Mouse (Mus musculus) MEL (cell line): Measurements from ENCODE around the gene Fgf12. TPM values are rescaled to one million over a fixed set of nuclear protein-coding genes. Genes with fewer than 3 reads are reported as not detected.

Experiments used
- DNase-seq: peaks from one replicate; pipeline ENCODE4 v3.0.0; 2011; ENCODE audit warnings: low read depth, low spot score
- H3K27ac ChIP-seq: 2 replicates; pipeline ENCODE4 v1.5.1; 2012; ENCODE audit warnings: low read depth, mild to moderate bottlenecking, control low read depth, low read length, moderate library complexity; ENCODE audit not compliant: control insufficient read depth
- H3K27me3 ChIP-seq, 2 experiments: fragments of 150-350 bp in 1 of 2; sonication (generic) in 1 of 2; 2 replicates each; pipeline ENCODE4 v1.6.1; 2012; ENCODE audit warnings: low read length in 2 of 2, mild to moderate bottlenecking in 2 of 2, improper control_type of control experiment in 1 of 2, moderate library complexity in 1 of 2; ENCODE audit not compliant: insufficient read depth in 2 of 2, control insufficient read depth in 1 of 2
- H3K36me3 ChIP-seq, 2 experiments: 2 replicates each; pipeline ENCODE4 v1.6.1; 2012 to 2014; ENCODE audit warnings: low read length in 2 of 2, improper control_type of control experiment in 1 of 2, inconsistent platforms in 1 of 2, mild to moderate bottlenecking in 1 of 2; ENCODE audit not compliant: insufficient read depth in 2 of 2, control insufficient read depth in 1 of 2
- H3K4me1 ChIP-seq, 2 experiments: fragments of 150-350 bp in 1 of 2; sonication (generic) in 1 of 2; 2 replicates each; pipeline ENCODE4 v1.6.1; 2012; ENCODE audit warnings: low read length in 2 of 2, improper control_type of control experiment in 1 of 2, mild to moderate bottlenecking in 1 of 2; ENCODE audit not compliant: insufficient read depth in 2 of 2, control insufficient read depth in 1 of 2
- H3K4me3 ChIP-seq, 2 experiments: fragments of 150-350 bp in 1 of 2; sonication (generic) in 1 of 2; 2 replicates each; pipeline ENCODE4 v1.5.1; 2012; ENCODE audit warnings: low read depth in 2 of 2, low read length in 2 of 2, mild to moderate bottlenecking in 2 of 2, moderate library complexity in 2 of 2, control low read depth in 1 of 2, improper control_type of control experiment in 1 of 2; ENCODE audit not compliant: control insufficient read depth in 1 of 2, insufficient read depth in 1 of 2
- H3K79me2 ChIP-seq: 2 replicates; pipeline ENCODE4 v1.6.1; 2012; ENCODE audit warnings: mild to moderate bottlenecking, low read length, moderate library complexity; ENCODE audit not compliant: control insufficient read depth, poor library complexity, insufficient read depth
- H3K9ac ChIP-seq: 2 replicates; pipeline ENCODE4 v1.6.1; 2012; ENCODE audit warnings: low read depth, mild to moderate bottlenecking, control low read depth, low read length, moderate library complexity; ENCODE audit not compliant: control insufficient read depth, poor library complexity, severe bottlenecking
- H3K9me3 ChIP-seq: fragments of 150-350 bp; sonication (generic); replicated peaks from 2 replicates; pipeline ENCODE4 v1.6.1; 2012; ENCODE audit warnings: mild to moderate bottlenecking, low read length, improper control_type of control experiment, moderate library complexity; ENCODE audit not compliant: insufficient read depth
- CHD2 ChIP-seq: IDR thresholded peaks from 2 replicates; pipeline ENCODE4 v1.6.1; 2011; ENCODE audit warnings: low read length, improper control_type of control experiment
- CTCF ChIP-seq, 3 experiments: IDR thresholded peaks in 2 of 3; conservative IDR thresholded peaks in 1 of 3; 2 replicates each; pipeline ENCODE4 v1.5.1; 2011 to 2012; ENCODE audit warnings: low read length in 3 of 3, low read depth in 2 of 3, mild to moderate bottlenecking in 2 of 3, improper control_type of control experiment in 1 of 3, inconsistent platforms in 1 of 3, mixed read lengths in 1 of 3, moderate library complexity in 1 of 3; ENCODE audit not compliant: control insufficient read depth in 1 of 3, insufficient read depth in 1 of 3, poor library complexity in 1 of 3, severe bottlenecking in 1 of 3
- ELF1 ChIP-seq: IDR thresholded peaks from 2 replicates; pipeline ENCODE4 v1.6.1; 2014; ENCODE audit warnings: low read depth, mild to moderate bottlenecking, inconsistent platforms, low read length, improper control_type of control experiment, moderate library complexity
- EP300 ChIP-seq, 2 experiments: IDR thresholded peaks; 2 replicates each; pipeline ENCODE4 v1.6.1; 2011; ENCODE audit warnings: improper control_type of control experiment in 2 of 2, low read length in 2 of 2, low read depth in 1 of 2, mild to moderate bottlenecking in 1 of 2
- GABPA ChIP-seq: IDR thresholded peaks from 2 replicates; pipeline ENCODE4 v1.6.1; 2012; ENCODE audit warnings: low read depth, mild to moderate bottlenecking, inconsistent platforms, low read length, improper control_type of control experiment, moderate library complexity
- MAX ChIP-seq: IDR thresholded peaks from 2 replicates; pipeline ENCODE4 v1.6.1; 2011; ENCODE audit warnings: low read length, improper control_type of control experiment
- MAZ ChIP-seq: IDR thresholded peaks from 2 replicates; pipeline ENCODE4 v1.6.1; 2012; ENCODE audit warnings: low read depth, mild to moderate bottlenecking, inconsistent platforms, low read length, improper control_type of control experiment
- MEF2A ChIP-seq: IDR thresholded peaks from 2 replicates; pipeline ENCODE4 v1.6.1; 2014; ENCODE audit warnings: low read depth, mild to moderate bottlenecking, inconsistent platforms, low read length, improper control_type of control experiment; ENCODE audit not compliant: poor library complexity, insufficient replicate concordance, severe bottlenecking; ENCODE audit errors: extremely low read depth
- MYC ChIP-seq: IDR thresholded peaks from 2 replicates; pipeline ENCODE4 v1.6.1; 2011; ENCODE audit warnings: low read depth, mild to moderate bottlenecking, low read length, improper control_type of control experiment, moderate library complexity
- NRF1 ChIP-seq: IDR thresholded peaks from 2 replicates; pipeline ENCODE4 v1.6.1; 2014; ENCODE audit warnings: low read depth, mild to moderate bottlenecking, inconsistent platforms, low read length, improper control_type of control experiment, moderate library complexity; ENCODE audit not compliant: poor library complexity, insufficient read depth, severe bottlenecking
- POLR2A ChIP-seq, 2 experiments: IDR thresholded peaks; 2 replicates each; pipeline ENCODE4 v1.6.1; 2011 to 2012; ENCODE audit warnings: low read length in 2 of 2, mild to moderate bottlenecking in 2 of 2, control low read depth in 1 of 2, improper control_type of control experiment in 1 of 2, low read depth in 1 of 2, moderate library complexity in 1 of 2; ENCODE audit not compliant: control insufficient read depth in 1 of 2, insufficient read depth in 1 of 2, poor library complexity in 1 of 2
- POLR2AphosphoS2 ChIP-seq: IDR thresholded peaks from 2 replicates; pipeline ENCODE4 v1.6.1; 2011; ENCODE audit warnings: low read length, improper control_type of control experiment
- POLR2AphosphoS5 ChIP-seq: IDR thresholded peaks from 2 replicates; pipeline ENCODE4 v1.6.1; 2012; ENCODE audit warnings: low read depth, borderline replicate concordance, mild to moderate bottlenecking, inconsistent platforms, low read length, moderate library complexity, mixed read lengths
- RAD21 ChIP-seq: IDR thresholded peaks from 2 replicates; pipeline ENCODE4 v1.6.1; 2011; ENCODE audit warnings: mild to moderate bottlenecking, low read depth, low read length, improper control_type of control experiment
- TAL1 ChIP-seq: IDR thresholded peaks from 2 replicates; pipeline ENCODE4 v1.6.1; 2012; ENCODE audit warnings: mild to moderate bottlenecking, inconsistent platforms, low read length, moderate library complexity, mixed read lengths
- TCF12 ChIP-seq: IDR thresholded peaks from 2 replicates; pipeline ENCODE4 v1.6.1; 2014; ENCODE audit warnings: low read depth, mild to moderate bottlenecking, inconsistent platforms, low read length, improper control_type of control experiment, moderate library complexity
- UBTF ChIP-seq: IDR thresholded peaks from 2 replicates; pipeline ENCODE4 v1.6.1; 2012; ENCODE audit warnings: low read depth, mild to moderate bottlenecking, inconsistent platforms, low read length, improper control_type of control experiment, moderate library complexity, borderline replicate concordance; ENCODE audit not compliant: insufficient read depth
- USF2 ChIP-seq, 2 experiments: IDR thresholded peaks; 2 replicates each; pipeline ENCODE4 v1.6.1; 2011 to 2012; ENCODE audit warnings: improper control_type of control experiment in 2 of 2, low read length in 2 of 2, borderline replicate concordance in 1 of 2, inconsistent platforms in 1 of 2, low read depth in 1 of 2, mild to moderate bottlenecking in 1 of 2; ENCODE audit not compliant: insufficient read depth in 1 of 2
- ZC3H11A ChIP-seq: IDR thresholded peaks from 2 replicates; pipeline ENCODE4 v1.6.1; 2012; ENCODE audit warnings: low read depth, mild to moderate bottlenecking, inconsistent platforms, low read length, improper control_type of control experiment
- ZMIZ1 ChIP-seq: IDR thresholded peaks from 2 replicates; pipeline ENCODE4 v1.6.1; 2012; ENCODE audit warnings: low read depth, mild to moderate bottlenecking, inconsistent platforms, low read length, improper control_type of control experiment, moderate library complexity
- polyA plus RNA-seq, 2 experiments: library from polyadenylated mRNA; stranded (reverse) in 1 of 2; unstranded in 1 of 2; fragments of >175 nt in 1 of 2; fragments of >200 nt in 1 of 2; gene quantifications; 2 replicates each; pipeline versions ENCODE4 v1.2.1 to v1.2.4; 2012; ENCODE audit warnings: low replicate concordance in 2 of 2, low read depth in 1 of 2; ENCODE audit not compliant: insufficient read length in 2 of 2, insufficient read depth in 1 of 2, missing spikeins in 1 of 2
- total RNA-seq: library from RNA; depleted of rRNA; stranded (reverse); fragments of 300-350 nt; gene quantifications from 2 replicates; pipeline ENCODE4 v1.2.3, GENCODE M21; 2012

Gene Fgf12
- total and polyA plus RNA-seq, 3 experiments: not detected

- Histone ChIP-seq H3K79me2 (no peaks in the 10 kb centered on the region), H3K27ac (no peak overlapping the region), H3K27me3 (no peaks in the 10 kb centered on the region), H3K36me3 (no peaks in the 10 kb centered on the region), H3K4me3 (no peak overlapping the region), H3K9me3 (no peaks in the 10 kb centered on the region), H3K4me1 (no peaks in the 10 kb centered on the region), H3K9ac (no peak overlapping the region)
- TF ChIP-seq GABPA: no peak
- no peak for TF ChIP-seq TAL1
- no peak for TF ChIP-seq ELF1
- no peak for TF ChIP-seq RAD21
- no peak for TF ChIP-seq POLR2AphosphoS2
- TF ChIP-seq POLR2AphosphoS5: no peak
- TF ChIP-seq POLR2A (IDR thresholded peaks at IDR 0.05; ENCODE audit: control insufficient read depth in 1 of 2, insufficient read depth in 1 of 2, low read depth in 1 of 2, low read length in 2 of 2, poor library complexity in 1 of 2): no peak
- no peak for TF ChIP-seq MYC
- no peak for TF ChIP-seq CTCF (IDR thresholded peaks at IDR 0.05 in 2 of 3, conservative IDR thresholded peaks at IDR 0.05 in 1 of 3; ENCODE audit: control insufficient read depth in 1 of 3, insufficient read depth in 1 of 3, low read depth in 2 of 3, low read length in 3 of 3, poor library complexity in 1 of 3, severe bottlenecking in 1 of 3)
- TF ChIP-seq MAZ: no peak
- TF ChIP-seq ZC3H11A: no peak
- TF ChIP-seq EP300 (IDR thresholded peaks at IDR 0.05; ENCODE audit: low read depth in 1 of 2, low read length in 2 of 2): no peak
- no peak for TF ChIP-seq CHD2
- no peak for TF ChIP-seq ZMIZ1
- TF ChIP-seq USF2 (IDR thresholded peaks at IDR 0.05; ENCODE audit: borderline replicate concordance in 1 of 2, insufficient read depth in 1 of 2, low read depth in 1 of 2, low read length in 2 of 2): no peak
- TF ChIP-seq UBTF: no peak
- no peak for TF ChIP-seq TCF12
- no peak for TF ChIP-seq MEF2A
- DNase-seq: no peak
Measured at GRCm38 (mm10) chr16:28257904-28258303, 495.0 kb downstream of the Fgf12 start.

- H3K4me3 ChIP-seq: no peak overlapping the region
- H3K4me1 ChIP-seq: no peaks in the 10 kb centered on the region
- H3K79me2 ChIP-seq: no peaks in the 10 kb centered on the region
- H3K9me3 ChIP-seq: no peaks in the 10 kb centered on the region
- H3K36me3 ChIP-seq: no peaks in the 10 kb centered on the region
- DNase-seq: no peak
- no peak for TF ChIP-seq MAX
- TF ChIP-seq NRF1: no peak
- no peak overlapping the region for H3K27ac ChIP-seq
- H3K9ac ChIP-seq: no peak overlapping the region
- H3K27me3 ChIP-seq: no peaks in the 10 kb centered on the region
Measured at GRCm38 (mm10) chr16:28254303-28254702, 498.6 kb downstream of the Fgf12 start.
